Mouse (Mus musculus) megakaryocyte, embryonic 14.5 days (primary cell): ENCODE measurements around the gene Igf1r.

ENCODE experiments used
- FLI1 ChIP-seq: IDR thresholded peaks from 2 replicates; pipeline ENCODE4 v1.6.1; 2012; ENCODE audit warnings: low read length, inconsistent platforms, mixed read lengths
- GATA1 ChIP-seq: IDR thresholded peaks from 3 replicates; pipeline ENCODE4 v1.6.1; 2012; ENCODE audit warnings: mixed read lengths, low read length, inconsistent platforms, borderline replicate concordance

- TF ChIP-seq FLI1 (no peak), GATA1 (no peak)
These were observed 30.8 kb downstream of the Igf1r start for GRCm38 (mm10) chr7:67983451-67983850.
